22 mouse cellular contexts compared by ENCODE assay signal in the genomic region with DNA sequence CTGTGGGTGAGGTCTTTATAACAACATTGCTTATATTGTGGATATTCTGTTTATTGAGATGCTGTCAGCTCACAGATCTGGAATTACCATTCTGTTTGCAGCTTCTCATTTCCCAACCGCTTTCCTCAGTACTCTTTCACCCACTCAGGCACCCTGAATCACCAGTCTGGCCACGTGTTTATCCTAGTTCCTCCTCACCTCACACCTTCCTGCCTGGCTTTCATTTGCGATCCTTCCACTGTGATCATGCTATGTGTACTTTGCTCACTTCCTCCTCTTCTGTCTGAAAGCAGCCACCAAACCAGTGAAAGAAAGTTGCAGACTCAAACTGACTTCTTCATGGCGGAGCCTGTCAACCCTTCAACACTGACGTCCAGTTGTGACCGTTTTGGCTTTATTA. TPM values are rescaled to one million over a fixed set of nuclear protein-coding genes. Genes with fewer than 3 reads are reported as not detected.
A peak's percentile ranks its signal among the peaks of the same experiment; 100 is the strongest.
DNase-seq lines count a peak whose midpoint lies in the region; ATAC-seq and TF ChIP-seq lines count a peak whose summit lies in the region.
"Had no signal": no experiment of that assay in that cellular context is flagged by ENCODE, and none has a peak within 500 bp of the region (broad histone marks: within the 10 kb centered on the region; RNA-seq: fewer than 3 reads in every experiment).

No protein-coding gene starts in this region.

- no peaks in the 10 kb centered on the region for H3K9me3 ChIP-seq in kidney, embryonic 14.5 days (ENCODE audit: control insufficient read depth, low read length)
- H3K9me3 ChIP-seq in intestine, postnatal 0 days (ENCODE audit: control insufficient read depth) = no peaks in the 10 kb centered on the region
- no peaks in the 10 kb centered on the region for H3K9me3 ChIP-seq in stomach, postnatal 0 days (ENCODE audit: control insufficient read depth, low read length)
- H3K9me3 ChIP-seq in liver, embryonic 12.5 days (replicated peaks) = no peaks in the 10 kb centered on the region
- H3K9me3 ChIP-seq: embryonic facial prominence, embryonic 13.5 days; forebrain, embryonic 15.5 days; limb, embryonic 13.5 days had no signal

- H3K27me3 ChIP-seq in kidney, embryonic 14.5 days (ENCODE audit: control insufficient read depth, insufficient read depth, low read length) = no peaks in the 10 kb centered on the region
- no peaks in the 10 kb centered on the region for H3K27me3 ChIP-seq in intestine, postnatal 0 days (replicated peaks; ENCODE audit: control insufficient read depth, insufficient read depth, low read length)
- no peaks in the 10 kb centered on the region for H3K27me3 ChIP-seq in stomach, postnatal 0 days (ENCODE audit: control insufficient read depth, insufficient read depth, low read length)
- H3K27me3 ChIP-seq in liver, embryonic 12.5 days (replicated peaks) = no peaks in the 10 kb centered on the region
- H3K27me3 ChIP-seq: embryonic facial prominence, embryonic 13.5 days; forebrain, embryonic 15.5 days; limb, embryonic 13.5 days had no signal

- ATAC-seq in kidney, embryonic 14.5 days (ENCODE audit: low FRiP score, low TSS enrichment) = no peak
- peak; percentile 85 for ATAC-seq in intestine, postnatal 0 days
- ATAC-seq in stomach, postnatal 0 days (ENCODE audit: low FRiP score, low TSS enrichment) = peak; percentile 96
- no peak for ATAC-seq in liver, embryonic 12.5 days
- ATAC-seq: forebrain, embryonic 15.5 days; hindbrain, embryonic 16.5 days had no signal

- no peak overlapping the region for H3K4me3 ChIP-seq in kidney, embryonic 14.5 days (ENCODE audit: low read length)
- H3K4me3 ChIP-seq in intestine, postnatal 0 days (ENCODE audit: low read depth, low read length) = no peak overlapping the region
- no peak overlapping the region for H3K4me3 ChIP-seq in stomach, postnatal 0 days (ENCODE audit: low read depth, low read length)
- H3K4me3 ChIP-seq in liver, embryonic 12.5 days = no peak overlapping the region
- H3K4me3 ChIP-seq: embryonic facial prominence, embryonic 13.5 days; forebrain, embryonic 15.5 days; limb, embryonic 13.5 days had no signal

- no peak for TF ChIP-seq CTCF in intestine, postnatal 0 days (IDR thresholded peaks at IDR 0.05; ENCODE audit: low read depth)
- no peak for TF ChIP-seq CTCF in stomach, postnatal 0 days (IDR thresholded peaks at IDR 0.05; ENCODE audit: low read depth)

- WGBS in kidney, embryonic 14.5 days = 86% methylated on average over 6 of the region's 6 CpGs
- 59% methylated on average over 6 of the region's 6 CpGs for WGBS in intestine, postnatal 0 days
- 80% methylated on average over 6 of the region's 6 CpGs for whole genome bisulfite sequencing in stomach, postnatal 0 days
- WGBS in liver, embryonic 12.5 days (ENCODE audit: insufficient replicate concordance) = 59% methylated on average over 6 of the region's 6 CpGs

- TF ChIP-seq EP300 in stomach, postnatal 0 days (optimal IDR thresholded peaks at IDR 0.05) = no peak

- peak; percentile 66 to 72 for DNase-seq in kidney, adult 8-10 months
- peak; percentile 19 for DNase-seq in right cerebral cortex, adult 18-20 months
- DNase-seq in right cerebral cortex, postnatal 10 days (ENCODE audit: low spot score in 2 of 2) = no peak
- peak; percentile 52 for DNase-seq in stomach, postnatal 0 days (ENCODE audit: low spot score)
- DNase-seq: adrenal gland, adult 2 months; cerebellum, postnatal 10 days; lung, postnatal 10 days; retina, postnatal 1 day; thymus, postnatal 14 days had no signal

- 0 out of 2 replicates have a peak, but pooled peaks cover 3% of the 10 kb centered on the region for H3K36me3 ChIP-seq in kidney, embryonic 14.5 days (ENCODE audit: control insufficient read depth, insufficient read depth, low read length)
- H3K36me3 ChIP-seq in intestine, postnatal 0 days (ENCODE audit: control insufficient read depth, insufficient read depth) = 0 out of 2 replicates have a peak, but pooled peaks cover 4% of the 10 kb centered on the region
- no peaks in the 10 kb centered on the region for H3K36me3 ChIP-seq in stomach, postnatal 0 days (ENCODE audit: control insufficient read depth, insufficient read depth, low read length)
- no peaks in the 10 kb centered on the region for H3K36me3 ChIP-seq in liver, embryonic 12.5 days

- H3K27ac ChIP-seq in kidney, embryonic 14.5 days (ENCODE audit: low read depth, low read length) = no peak overlapping the region
- 0 out of 2 replicates have a peak overlapping the region, but pooled peaks have one; percentile 7 for H3K27ac ChIP-seq in intestine, postnatal 0 days (ENCODE audit: low read depth, low read length)
- no peak overlapping the region for H3K27ac ChIP-seq in stomach, postnatal 0 days (replicated peaks)
- H3K27ac ChIP-seq in liver, embryonic 12.5 days = no peak overlapping the region
- H3K27ac ChIP-seq: embryonic facial prominence, embryonic 13.5 days; forebrain, embryonic 15.5 days; limb, embryonic 13.5 days; liver, embryonic 14.5 days had no signal

- no peak overlapping the region for H3K9ac ChIP-seq in kidney, embryonic 14.5 days (ENCODE audit: low read depth, low read length)
- H3K9ac ChIP-seq in intestine, postnatal 0 days (ENCODE audit: low read depth, low read length) = no peak overlapping the region
- H3K9ac ChIP-seq in stomach, postnatal 0 days (ENCODE audit: low read length) = no peak overlapping the region
- no peak overlapping the region for H3K9ac ChIP-seq in liver, embryonic 12.5 days
- H3K9ac ChIP-seq: embryonic facial prominence, embryonic 13.5 days; forebrain, embryonic 15.5 days; limb, embryonic 13.5 days; liver, embryonic 14.5 days had no signal

- H3K4me1 ChIP-seq in kidney, embryonic 14.5 days (ENCODE audit: control insufficient read depth, insufficient read depth, low read length) = no peaks in the 10 kb centered on the region
- no peaks in the 10 kb centered on the region for H3K4me1 ChIP-seq in intestine, postnatal 0 days (replicated peaks; ENCODE audit: control insufficient read depth, insufficient read depth, low read length)
- H3K4me1 ChIP-seq in stomach, postnatal 0 days (replicated peaks; ENCODE audit: control insufficient read depth, insufficient read depth) = 0 out of 2 replicates have a peak, but pooled peaks cover 2% of the 10 kb centered on the region
- no peaks in the 10 kb centered on the region for H3K4me1 ChIP-seq in liver, embryonic 12.5 days
- H3K4me1 ChIP-seq: embryonic facial prominence, embryonic 13.5 days; forebrain, embryonic 15.5 days had no signal

- H3K4me2 ChIP-seq in kidney, embryonic 14.5 days (replicated peaks; ENCODE audit: low read depth, low read length) = no peak overlapping the region
- no peak overlapping the region for H3K4me2 ChIP-seq in intestine, postnatal 0 days (replicated peaks; ENCODE audit: low read depth)
- H3K4me2 ChIP-seq in stomach, postnatal 0 days (replicated peaks; ENCODE audit: low read depth) = no peak overlapping the region
- H3K4me2 ChIP-seq in liver, embryonic 12.5 days = no peak overlapping the region
- H3K4me2 ChIP-seq: embryonic facial prominence, embryonic 13.5 days; forebrain, embryonic 15.5 days; limb, embryonic 13.5 days; midbrain, embryonic 11.5 days had no signal

RNA-seq across cellular contexts. Expression of a gene that starts 20.1 kb away (rescaled TPM):
- not detected in 2 replicates for polyA plus RNA-seq in kidney, embryonic 14.5 days (2014; fragmentation: Nextera tagmentation; extraction: Ambion mirVana)
- 1.4 and 2.0 TPM in 2 replicates for polyA plus RNA-seq in intestine, postnatal 0 days (2015; fragmentation: Nextera tagmentation; extraction: Ambion mirVana)
- polyA plus RNA-seq in stomach, postnatal 0 days (2015; fragmentation: Nextera tagmentation; extraction: Ambion mirVana) = 1.5 TPM in 1 of 2 replicates, not detected in the other
- 1.8 TPM in 1 of 2 replicates, not detected in the other for polyA plus RNA-seq in liver, embryonic 12.5 days (2016; fragmentation: Nextera tagmentation; extraction: Ambion mirVana)
- polyA plus RNA-seq: adrenal gland, adult 2 months; embryonic facial prominence, embryonic 13.5 days; forebrain, embryonic 15.5 days; gonadal fat pad, adult 2 months; heart, embryonic 14.5 days; hindbrain, embryonic 16.5 days; large intestine, adult 2 months; limb, embryonic 13.5 days; liver, embryonic 14.5 days; midbrain, embryonic 11.5 days; testis, adult 2 months had no signal

RNA-seq across cellular contexts. Expression of a gene that starts 21.4 kb away (rescaled TPM):
- polyA plus RNA-seq in kidney, embryonic 14.5 days (2014; fragmentation: Nextera tagmentation; extraction: Ambion mirVana) = 25.5 and 42.9 TPM in 2 replicates
- polyA plus RNA-seq in intestine, postnatal 0 days (2015; fragmentation: Nextera tagmentation; extraction: Ambion mirVana) = 19.6 and 23.0 TPM in 2 replicates
- 24.2 and 24.7 TPM in 2 replicates for polyA plus RNA-seq in stomach, postnatal 0 days (2015; fragmentation: Nextera tagmentation; extraction: Ambion mirVana)
- polyA plus RNA-seq in liver, embryonic 12.5 days (2016; fragmentation: Nextera tagmentation; extraction: Ambion mirVana) = 9.4 and 9.7 TPM in 2 replicates

Comparison
In these comparisons a context has a peak if more than half of its experiments do, and no peak if none do; other contexts are left out.
1. DNase-seq: peak in kidney, adult 8-10 months (2 of 2), right cerebral cortex, adult 18-20 months (single experiment) and stomach, postnatal 0 days (single experiment); none in right cerebral cortex, postnatal 10 days (0 of 2).
2. ATAC-seq: peak in intestine, postnatal 0 days (single experiment) and stomach, postnatal 0 days (single experiment); none in kidney, embryonic 14.5 days (single experiment) and liver, embryonic 12.5 days (single experiment).